Mouse (Mus musculus) megakaryocyte progenitor cell, adult 5-6 weeks (primary cell): ENCODE data around the gene Cxcl10. TPM values are rescaled to one million over a fixed set of nuclear protein-coding genes. Genes with fewer than 3 reads are reported as not detected.

ENCODE experiments used
- ATAC-seq: replicated peaks from 2 replicates; pipeline ENCODE4 v1.8.0; 2016; ENCODE audit warnings: mild to moderate bottlenecking, moderate TSS enrichment, inconsistent platforms; ENCODE audit not compliant: poor library complexity
- total RNA-seq, 2 experiments: library from RNA; stranded (forward) in 1 of 2; stranded (reverse) in 1 of 2; fragments of 157-497, 149-512 nt in 1 of 2; fragments of 200-1000 nt in 1 of 2; gene quantifications; 2 replicates each; pipeline versions ENCODE4 v1.2.3 to v1.2.4; 2015 to 2017

The Cxcl10 gene
- total RNA-seq, 2 experiments from 2014 or later = 4.7 to 5.3 TPM

GRCm38 (mm10) chr5:92321631-92322400 is 26.9 kb downstream of the Cxcl10 start:
- peak; percentile 16; the same call in 1 of the 2 replicates for ATAC-seq

- peak; percentile 73 for ATAC-seq
Observed at GRCm38 (mm10) chr5:92318596-92318995, 30.1 kb downstream of the Cxcl10 start.

GRCm38 (mm10) chr5:92318119-92318518 is 30.6 kb downstream of the Cxcl10 start:
- ATAC-seq = peak; percentile 71

GRCm38 (mm10) chr5:92313776-92314175 is 34.9 kb downstream of the Cxcl10 start:
- no peak for ATAC-seq

- ATAC-seq = peak; percentile 62
Observed at GRCm38 (mm10) chr5:92312046-92312715, 36.5 kb downstream of the Cxcl10 start.

- ATAC-seq = peak; percentile 97
Observed at GRCm38 (mm10) chr5:92309681-92310511, 38.8 kb downstream of the Cxcl10 start, which contains the start of gene Sdad1. Gene Sdad1 (minus strand): TSS chr5:92310479.

- ATAC-seq = no peak
Observed at GRCm38 (mm10) chr5:92304291-92304690, 44.4 kb downstream of the Cxcl10 start.

- ATAC-seq = no peak
Observed at GRCm38 (mm10) chr5:92302149-92302840, 46.4 kb downstream of the Cxcl10 start.

Other genes starting within 250 kb of the Cxcl10 start
- 56.2 and 56.6 TPM in 2 replicates for gene Uso1, start 211.0 kb downstream of the Cxcl10 start, total RNA-seq (2015)
- gene Uso1, start 211.0 kb downstream of the Cxcl10 start, total RNA-seq (2017) = 22.5 and 23.5 TPM in 2 replicates
- gene U90926, start 133.5 kb downstream of the Cxcl10 start, total RNA-seq (2015) = not detected in 2 replicates
- gene U90926, start 133.5 kb downstream of the Cxcl10 start, total RNA-seq (2017) = not detected in 2 replicates
- 0.99 TPM in 1 of 2 replicates, not detected in the other for gene Ppef2, start 92.6 kb downstream of the Cxcl10 start, total RNA-seq (2015)
- 0.37 TPM in 1 of 2 replicates, not detected in the other for gene Ppef2, start 92.6 kb downstream of the Cxcl10 start, total RNA-seq (2017)
- 12.0 and 15.0 TPM in 2 replicates for gene Naaa, start 70.7 kb downstream of the Cxcl10 start, total RNA-seq (2015)
- gene Naaa, start 70.7 kb downstream of the Cxcl10 start, total RNA-seq (2017) = 7.1 and 13.5 TPM in 2 replicates
- 39.5 and 46.5 TPM in 2 replicates for gene Sdad1, start 38.4 kb downstream of the Cxcl10 start, total RNA-seq (2015)
- 69.5 and 86.2 TPM in 2 replicates for gene Sdad1, start 38.4 kb downstream of the Cxcl10 start, total RNA-seq (2017)
- 0.37 and 1.2 TPM in 2 replicates for gene Cxcl9, start 20.8 kb downstream of the Cxcl10 start, total RNA-seq (2015)
- 0.27 and 0.33 TPM in 2 replicates for gene Cxcl9, start 20.8 kb downstream of the Cxcl10 start, total RNA-seq (2017)
- gene Art3, start 17.1 kb downstream of the Cxcl10 start, total RNA-seq (2015) = 1.2 and 1.5 TPM in 2 replicates
- 0.54 TPM in 1 of 2 replicates, not detected in the other for gene Art3, start 17.1 kb downstream of the Cxcl10 start, total RNA-seq (2017)
- 78.1 and 96.0 TPM in 2 replicates for gene Nup54, start 86.3 kb upstream of the Cxcl10 start, total RNA-seq (2015)
- gene Nup54, start 86.3 kb upstream of the Cxcl10 start, total RNA-seq (2017) = 75.8 and 82.2 TPM in 2 replicates
- 27.0 and 30.0 TPM in 2 replicates for gene Scarb2, start 157.9 kb upstream of the Cxcl10 start, total RNA-seq (2015)
- 40.4 and 44.8 TPM in 2 replicates for gene Scarb2, start 157.9 kb upstream of the Cxcl10 start, total RNA-seq (2017)
- not detected in 2 replicates for gene Fam47e, start 206.2 kb upstream of the Cxcl10 start, total RNA-seq (2015)
- gene Fam47e, start 206.2 kb upstream of the Cxcl10 start, total RNA-seq (2017) = not detected in 2 replicates